Mouse (Mus musculus) kidney, adult 2 months (tissue): ENCODE results near the gene Vmn1r43.

Experiments
- CTCF ChIP-seq: fragments of 200-500 bp; conservative IDR thresholded peaks from 2 replicates; pipeline ENCODE4 v1.5.1; 2011; ENCODE audit warnings: low read depth, mild to moderate bottlenecking, control low read depth, low read length, moderate library complexity, mixed read lengths; ENCODE audit not compliant: insufficient read depth, insufficient read length
- POLR2A ChIP-seq: fragments of 200-500 bp; IDR thresholded peaks from one replicate; pipeline ENCODE4 v1.6.1; 2011; ENCODE audit warnings: low read depth, low read length, control low read depth

DNA sequence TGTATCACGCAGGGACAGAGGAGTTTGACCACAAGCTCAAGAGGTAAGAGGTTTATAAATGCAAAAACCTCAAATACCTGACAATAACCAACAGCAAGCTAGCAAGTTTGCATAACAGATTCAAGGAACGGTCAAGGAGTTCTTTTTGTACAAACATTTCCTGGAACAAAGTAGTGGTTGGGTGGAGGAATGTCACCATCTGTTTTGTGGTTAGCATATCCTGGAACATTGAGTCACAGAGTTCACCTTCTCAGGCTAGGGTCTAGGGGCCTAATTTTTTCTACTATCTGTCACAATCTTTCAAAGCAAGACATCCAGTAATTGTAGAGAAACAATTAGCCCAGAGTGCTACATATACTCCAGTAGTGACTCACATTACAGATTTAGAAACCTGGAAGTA is 8.9 kb downstream of the Vmn1r43 start:
- TF ChIP-seq POLR2A (no peak), CTCF (no peak)
